9 mouse cellular contexts compared by ENCODE assay signal in the genomic region with DNA sequence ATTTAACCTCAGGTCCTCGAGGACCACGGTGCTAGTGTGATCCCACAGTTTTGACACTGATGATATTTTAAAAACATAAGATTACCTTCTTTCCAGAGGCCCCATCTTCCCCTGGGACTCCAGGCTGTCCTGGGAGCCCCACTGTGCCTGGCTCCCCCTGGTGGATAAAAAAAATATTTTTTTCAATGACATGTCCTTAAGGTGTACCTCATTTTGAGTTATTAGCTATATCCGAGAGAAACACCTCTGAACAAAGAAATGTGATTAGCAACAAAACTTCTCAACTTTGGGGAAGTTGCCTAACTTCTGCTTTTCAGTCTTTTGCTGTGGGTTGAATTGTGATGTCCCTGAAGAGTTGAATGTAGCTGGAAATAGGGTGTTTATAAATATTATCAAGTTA.
DNase-seq lines count a peak whose midpoint lies in the region; ATAC-seq and TF ChIP-seq lines count a peak whose summit lies in the region.
"Had no signal": no experiment of that assay in that cellular context is flagged by ENCODE, and none has a peak within 500 bp of the region (broad histone marks: within the 10 kb centered on the region; RNA-seq: fewer than 3 reads in every experiment).

No protein-coding gene starts in this region.

- no peaks in the 10 kb centered on the region for H3K9me3 ChIP-seq in heart, postnatal 0 days (replicated peaks; ENCODE audit: control insufficient read depth, low read length)
- H3K9me3 ChIP-seq: liver, embryonic 13.5 days had no signal

- peak; percentile 57 for TF ChIP-seq CTCF in heart, postnatal 0 days (IDR thresholded peaks at IDR 0.05; ENCODE audit: low read depth)

- H3K4me3 ChIP-seq in heart, postnatal 0 days (ENCODE audit: low read depth, low read length): no peak overlapping the region
- H3K4me3 ChIP-seq: liver, embryonic 13.5 days had no signal

- TF ChIP-seq EP300 in heart, postnatal 0 days (IDR thresholded peaks at IDR 0.05; ENCODE audit: low read depth): no peak

- no peaks in the 10 kb centered on the region for H3K36me3 ChIP-seq in heart, postnatal 0 days (replicated peaks; ENCODE audit: control insufficient read depth, insufficient read depth, low read length)
- H3K36me3 ChIP-seq: liver, embryonic 13.5 days had no signal

- DNase-seq in heart, postnatal 0 days (ENCODE audit: low spot score): no peak
- no peak for DNase-seq in heart, postnatal 36 days
- DNase-seq in thymus, postnatal 0 days (ENCODE audit: low spot score): peak; percentile 34
- no peak for DNase-seq in thymus, adult 18-20 months
- DNase-seq in c-Kit-negative CD71-positive TER-119-positive erythroid progenitor cells, embryonic 14.5 days (ENCODE audit: low read depth, low spot score): peak; percentile 2
- DNase-seq in lung, postnatal 36 days: peak; percentile 60
- no peak for DNase-seq in frontal cortex, postnatal 25 days (ENCODE audit: low spot score in 2 of 2)
- no peak for DNase-seq in layer of hippocampus, postnatal 36 days
- DNase-seq: liver, embryonic 13.5 days had no signal

- intact Hi-C loops in heart, postnatal 36 days (cut with DNase I): loop anchor here (5.0 kb wide), 1 partner anchor 355 kb away; no protein-coding TSS in a partner anchor

- H3K9ac ChIP-seq in heart, postnatal 0 days (replicated peaks; ENCODE audit: low read depth, low read length): no peak overlapping the region
- H3K9ac ChIP-seq: liver, embryonic 13.5 days had no signal

- H3K27me3 ChIP-seq in heart, postnatal 0 days (ENCODE audit: control insufficient read depth, insufficient read depth, low read length): no peaks in the 10 kb centered on the region
- H3K27me3 ChIP-seq: liver, embryonic 13.5 days had no signal

- ATAC-seq in heart, postnatal 0 days (ENCODE audit: insufficient read depth, low read depth): no peak

- H3K27ac ChIP-seq in heart, postnatal 0 days (ENCODE audit: low read depth): no peak overlapping the region
- H3K27ac ChIP-seq: liver, embryonic 13.5 days had no signal

- WGBS in heart, postnatal 0 days: 52% methylated on average over 3 of the region's 3 CpGs

- H3K4me2 ChIP-seq in heart, postnatal 0 days (ENCODE audit: low read depth, low read length): no peak overlapping the region
- H3K4me2 ChIP-seq: liver, embryonic 13.5 days had no signal

- 0 out of 2 replicates have a peak, but pooled peaks cover 5% of the 10 kb centered on the region for H3K4me1 ChIP-seq in heart, postnatal 0 days (ENCODE audit: control insufficient read depth, insufficient read depth)
- H3K4me1 ChIP-seq: liver, embryonic 13.5 days had no signal

Comparison
In these comparisons a context has a peak if more than half of its experiments do, and no peak if none do; other contexts are left out.
1. DNase-seq: peak in thymus, postnatal 0 days (single experiment), c-Kit-negative CD71-positive TER-119-positive erythroid progenitor cells, embryonic 14.5 days (single experiment) and lung, postnatal 36 days (single experiment); none in heart, postnatal 0 days (single experiment), heart, postnatal 36 days (0 of 2), thymus, adult 18-20 months (0 of 2), frontal cortex, postnatal 25 days (0 of 2) and layer of hippocampus, postnatal 36 days (0 of 2).